Mouse (Mus musculus) spleen, embryonic (tissue): Measurements from ENCODE around the gene Cxcl17.

ENCODE experiments used
- CTCF ChIA-PET: fragments of 350-600 bp; sonication (Branson Sonifier 250); formaldehyde crosslinking; loops from one replicate; lab custom pipeline; 2022; lab: Charles Lee

Gene Cxcl17

DNA sequence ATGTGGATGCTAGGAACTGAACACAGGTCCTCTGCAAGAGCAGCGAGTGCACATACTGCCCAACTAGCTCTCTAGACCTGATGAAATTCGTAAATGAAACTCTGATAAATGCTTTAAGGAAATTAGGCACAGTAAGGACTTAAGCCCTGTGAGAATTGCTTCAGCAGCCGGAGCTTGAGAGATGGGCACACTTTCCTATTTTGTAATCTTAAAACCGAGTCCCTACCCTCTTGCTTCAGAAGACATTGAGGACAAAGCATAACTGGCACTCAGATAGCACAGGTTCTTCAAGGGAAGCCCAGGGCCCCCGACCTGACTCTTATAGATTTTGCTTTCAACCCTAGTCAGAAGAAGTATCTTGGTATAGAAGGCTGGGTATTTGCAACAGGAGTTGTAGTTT, 14.5 kb upstream of the Cxcl17 start:
- CTCF ChIA-PET = interaction anchor here (0.8 to 1.3 kb wide), 2 partner anchors 14 to 192 kb away, joined by 3 to 5 read pairs; partner anchors contain the start of gene Dmac2

- CTCF ChIA-PET = interaction anchor here (0.7 to 1.3 kb wide), 3 partner anchors 15 to 193 kb away, joined by 3 to 9 read pairs (median 5); partner anchors contain the start of gene Dmac2
Measured at GRCm38 (mm10) chr7:25426380-25426779, 13.7 kb upstream of the Cxcl17 start.

- CTCF ChIA-PET = interaction anchor here (0.6 to 1.3 kb wide), 4 partner anchors 13 to 218 kb away, joined by 3 to 18 read pairs (median 7); partner anchors contain the start of gene Ceacam1
Measured at GRCm38 (mm10) chr7:25424429-25424828, 11.7 kb upstream of the Cxcl17 start.

GRCm38 (mm10) chr7:25422286-25422841, 9.7 kb upstream of the Cxcl17 start:
- CTCF ChIA-PET = no interaction called here

DNA sequence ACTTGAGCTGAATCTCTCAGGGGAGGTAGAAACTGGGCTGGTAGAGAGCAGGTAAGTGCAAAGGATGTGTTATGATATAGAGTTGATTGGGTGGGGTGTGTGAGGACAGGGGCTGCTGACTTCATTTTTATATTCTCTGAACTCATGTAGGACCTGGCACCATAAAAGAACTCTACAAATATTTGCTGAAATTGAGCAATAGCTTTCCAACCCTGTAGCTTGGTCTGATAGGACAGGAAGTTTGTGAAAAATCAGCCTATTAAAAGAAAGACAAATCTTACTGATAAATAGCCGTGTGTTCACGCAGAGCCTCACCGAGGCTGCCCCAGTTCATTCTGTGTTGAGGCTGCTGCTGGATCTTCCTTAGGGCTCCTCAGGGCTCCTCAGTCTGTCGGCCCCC, 7.3 kb upstream of the Cxcl17 start:
- CTCF ChIA-PET = interaction anchor here (0.6 to 0.9 kb wide), 2 partner anchors 11 to 176 kb away, joined by 3 to 5 read pairs; no protein-coding TSS in a partner anchor

- CTCF ChIA-PET = no interaction called here
Measured at GRCm38 (mm10) chr7:25419536-25419935, 6.8 kb upstream of the Cxcl17 start.

- CTCF ChIA-PET = no interaction called here
Measured at GRCm38 (mm10) chr7:25417597-25417996, 4.9 kb upstream of the Cxcl17 start.

GRCm38 (mm10) chr7:25411861-25412260, 825 bp downstream of the Cxcl17 start:
- CTCF ChIA-PET = no interaction called here

DNA sequence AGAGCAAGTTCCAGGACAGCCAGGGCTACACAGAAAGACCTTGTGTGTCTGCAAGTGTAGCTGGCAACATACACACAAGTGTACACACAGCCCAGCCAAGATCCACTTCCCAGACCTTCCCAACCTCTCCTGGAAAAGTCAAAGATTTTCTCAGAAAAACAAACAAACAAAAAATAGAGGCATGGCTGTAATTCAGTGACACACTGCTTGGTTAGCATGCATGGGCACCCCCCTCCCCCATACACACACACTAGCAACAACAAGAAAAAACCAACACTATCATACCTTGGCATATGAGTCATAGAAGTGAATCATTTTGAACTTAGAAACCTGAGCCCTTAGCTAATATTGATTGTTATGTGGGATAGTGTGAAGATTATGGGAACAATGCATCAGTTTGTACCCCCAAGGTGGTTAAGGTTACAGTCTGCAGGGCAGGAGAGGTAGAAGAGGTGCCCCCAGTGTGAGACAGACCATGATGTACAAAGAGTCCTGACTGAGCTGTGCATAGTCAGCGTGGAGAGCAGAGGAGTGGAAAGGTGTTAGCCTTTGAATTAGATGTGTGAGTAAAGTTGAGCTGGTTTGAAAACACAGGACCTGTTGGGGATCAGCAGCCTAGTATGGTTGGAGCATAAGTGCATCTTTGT, 1.6 kb downstream of the Cxcl17 start:
- CTCF ChIA-PET = no interaction called here

- CTCF ChIA-PET = interaction anchor here (0.6 to 0.7 kb wide), 8 partner anchors 10 to 486 kb away, joined by 3 to 5 read pairs (median 4); no protein-coding TSS in a partner anchor
Measured at GRCm38 (mm10) chr7:25409114-25409760, 3.4 kb downstream of the Cxcl17 start.

- CTCF ChIA-PET = no interaction called here
Measured at GRCm38 (mm10) chr7:25406468-25406867, 6.2 kb downstream of the Cxcl17 start.

- CTCF ChIA-PET = interaction anchor here (0.6 to 1.2 kb wide), 3 partner anchors 10 to 118 kb away, joined by 3 read pairs; no protein-coding TSS in a partner anchor
Measured at GRCm38 (mm10) chr7:25402671-25403101, 10.0 kb downstream of the Cxcl17 start.

DNA sequence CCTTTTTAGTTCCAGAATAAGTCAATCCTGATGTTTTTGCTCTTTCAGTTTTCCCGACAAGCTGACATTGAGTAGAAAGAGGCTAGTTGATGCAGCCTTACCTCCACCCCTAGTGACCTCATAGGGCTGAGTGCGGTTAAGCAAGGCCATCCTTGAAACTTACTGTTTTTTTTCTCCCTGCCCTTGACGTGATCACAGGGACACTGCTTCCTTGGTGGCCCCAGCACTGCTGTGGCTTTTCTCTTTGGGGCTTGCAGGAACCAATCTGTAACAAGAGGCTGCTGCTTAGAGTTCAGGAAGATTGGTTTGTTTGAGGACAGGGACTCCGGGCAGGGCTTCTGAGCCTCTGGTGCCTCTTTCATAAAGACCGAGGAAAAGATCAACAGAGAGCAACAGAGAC, 10.7 kb downstream of the Cxcl17 start:
- CTCF ChIA-PET = interaction anchor here (1.2 kb wide), 1 partner anchor 21 kb away, joined by 3 read pairs; no protein-coding TSS in a partner anchor

GRCm38 (mm10) chr7:25401551-25401950, 11.1 kb downstream of the Cxcl17 start:
- CTCF ChIA-PET = no interaction called here

- CTCF ChIA-PET = interaction anchor here (0.6 kb wide), 1 partner anchor 10 kb away, joined by 5 read pairs; no protein-coding TSS in a partner anchor
Measured at GRCm38 (mm10) chr7:25399028-25399427, 13.7 kb downstream of the Cxcl17 start.

DNA sequence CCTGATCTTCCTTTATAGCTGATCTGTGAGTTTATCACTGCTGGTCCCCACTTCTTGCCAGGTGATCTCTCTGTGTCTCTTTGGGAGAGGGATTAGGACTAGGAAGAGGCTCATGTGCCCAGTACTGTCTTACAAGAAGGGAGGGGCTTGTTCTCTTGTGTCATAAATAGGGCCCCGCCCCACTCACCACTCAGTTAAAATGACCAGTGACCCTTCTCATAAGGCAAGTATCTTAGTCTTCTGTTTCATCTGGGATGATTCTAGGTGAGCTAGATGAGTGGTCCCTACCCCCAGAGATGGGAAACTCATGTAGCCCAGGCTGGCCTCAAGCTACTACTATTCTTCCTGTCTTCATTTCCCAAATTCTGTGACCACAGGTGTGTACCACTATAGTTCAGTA, 14.1 kb downstream of the Cxcl17 start, which contains the start of gene Lipe:
Lipe (minus strand) TSS at position 101 of the 400 bp plus-strand sequence.
- CTCF ChIA-PET = interaction anchor here (0.6 kb wide), 1 partner anchor 11 kb away, joined by 5 read pairs; no protein-coding TSS in a partner anchor

GRCm38 (mm10) chr7:25396621-25397020, 16.1 kb downstream of the Cxcl17 start:
- CTCF ChIA-PET = interaction anchor here (0.6 kb wide), 1 partner anchor 290 kb away, joined by 3 read pairs; the partner anchor contains the start of gene Tgfb1

DNA sequence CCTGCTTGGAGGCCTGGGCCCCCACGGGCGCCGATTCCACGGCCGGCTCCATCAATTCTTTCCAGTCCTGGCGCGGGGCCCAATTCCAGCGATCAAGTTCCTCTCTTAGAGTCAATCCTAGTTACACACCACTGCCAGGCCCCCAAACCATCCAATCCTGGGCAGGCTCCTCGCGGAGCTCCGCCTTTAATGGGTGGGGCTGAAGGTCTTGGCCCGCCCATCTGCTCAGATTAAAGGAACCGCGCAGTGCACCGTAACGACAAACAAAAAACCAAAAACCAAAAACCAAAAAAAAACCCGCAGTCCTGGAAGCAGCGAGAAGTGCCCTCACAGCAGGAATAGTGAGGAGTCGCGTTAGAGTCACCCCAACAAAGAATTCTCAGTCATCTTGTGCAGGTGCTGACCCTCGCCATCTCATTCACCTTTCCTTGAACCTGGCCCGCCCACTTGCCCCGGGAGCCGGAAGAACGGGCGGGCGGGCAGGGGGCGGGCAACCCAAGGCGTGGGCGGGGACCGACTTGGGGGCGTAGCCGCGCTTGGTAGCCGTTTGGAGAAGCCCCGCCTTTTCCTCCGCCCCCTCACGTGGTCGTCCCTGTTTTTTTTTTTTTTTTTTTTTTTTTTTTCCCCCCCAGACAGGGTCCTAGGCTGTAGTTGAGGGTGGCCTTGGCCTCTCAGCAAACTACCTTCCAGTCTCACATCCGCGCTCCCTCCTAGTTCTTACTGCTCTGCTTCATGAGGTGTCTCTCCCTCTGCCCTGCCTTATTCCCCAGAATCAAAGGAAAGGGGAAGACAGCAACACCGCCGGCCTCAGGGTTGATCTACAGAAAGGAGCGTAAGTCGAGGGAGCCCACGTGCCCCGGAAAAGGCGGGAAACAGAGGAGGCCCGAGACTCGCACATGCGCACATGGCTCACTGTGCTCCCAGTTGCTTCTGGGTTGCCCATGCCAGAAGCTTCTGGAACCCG, 16.8 kb downstream of the Cxcl17 start:
- CTCF ChIA-PET = interaction anchor here (0.6 to 0.7 kb wide), 2 partner anchors 194 to 288 kb away, joined by 4 to 16 read pairs; no protein-coding TSS in a partner anchor

GRCm38 (mm10) chr7:25395186-25395557, 17.5 kb downstream of the Cxcl17 start:
- CTCF ChIA-PET = interaction anchor here (0.6 to 0.7 kb wide), 3 partner anchors 194 to 493 kb away, joined by 4 to 16 read pairs (median 6); no protein-coding TSS in a partner anchor

DNA sequence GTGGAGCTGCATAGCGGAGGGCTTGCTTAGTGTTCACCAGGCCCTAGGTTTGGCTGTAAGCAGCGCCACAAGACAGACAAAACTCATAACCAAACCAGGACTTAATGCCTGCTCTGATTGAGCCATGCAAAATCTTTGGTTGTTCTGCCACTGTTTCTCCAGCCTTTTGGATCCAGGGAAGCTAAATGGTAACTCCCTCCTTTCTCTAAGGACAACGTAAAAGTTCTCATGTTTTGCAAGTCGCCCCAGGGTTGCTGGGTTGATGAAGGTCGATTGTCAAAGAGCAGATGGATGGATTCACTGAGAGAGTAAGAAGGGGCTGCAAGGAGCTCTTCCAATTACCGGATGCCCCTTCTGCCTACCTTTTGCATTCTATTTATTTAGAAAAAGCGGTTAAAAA, 17.9 kb downstream of the Cxcl17 start:
- CTCF ChIA-PET = interaction anchor here (0.6 kb wide), 1 partner anchor 492 kb away, joined by 6 read pairs; no protein-coding TSS in a partner anchor
